9 mouse cellular contexts compared by ENCODE assay signal in genomic region chrX:134275715-134276114, GRCm38 (mm10). TPM values are rescaled to one million over a fixed set of nuclear protein-coding genes. Genes with fewer than 3 reads are reported as not detected.
DNase-seq lines count a peak whose midpoint lies in the region; ATAC-seq and TF ChIP-seq lines count a peak whose summit lies in the region.
"Had no signal": no experiment of that assay in that cellular context is flagged by ENCODE, and none has a peak within 500 bp of the region (broad histone marks: within the 10 kb centered on the region; RNA-seq: fewer than 3 reads in every experiment).

No protein-coding gene starts in this region.

- WGBS in forebrain, embryonic 11.5 days = 20% methylated on average over 6 of the region's 6 CpGs
- WGBS in forebrain, embryonic 16.5 days = 23% methylated on average over 6 of the region's 6 CpGs
- WGBS in forebrain, embryonic 12.5 days = 23% methylated on average over 6 of the region's 6 CpGs
- 20% methylated on average over 6 of the region's 6 CpGs for WGBS in intestine, embryonic 14.5 days
- WGBS in liver, embryonic 16.5 days (ENCODE audit: insufficient replicate concordance) = 28% methylated on average over 6 of the region's 6 CpGs

- H3K27me3 ChIP-seq in forebrain, embryonic 11.5 days (ENCODE audit: control insufficient read depth, insufficient read depth, low read length) = no peaks in the 10 kb centered on the region; the same call in 1 of the 2 replicates
- H3K27me3 ChIP-seq in forebrain, embryonic 16.5 days (replicated peaks; ENCODE audit: control insufficient read depth, insufficient read depth, low read length) = no peaks in the 10 kb centered on the region
- H3K27me3 ChIP-seq in MEL (ENCODE audit: control insufficient read depth in 1 of 2, insufficient read depth in 2 of 2, low read length in 2 of 2) = no peaks in the 10 kb centered on the region
- 0 out of 2 replicates have a peak, but pooled peaks cover 8% of the 10 kb centered on the region for H3K27me3 ChIP-seq in forebrain, embryonic 12.5 days
- H3K27me3 ChIP-seq in intestine, embryonic 14.5 days (replicated peaks; ENCODE audit: control insufficient read depth, insufficient read depth, low read length) = no peaks in the 10 kb centered on the region
- H3K27me3 ChIP-seq in liver, embryonic 16.5 days (ENCODE audit: control insufficient read depth, insufficient read depth, low read depth, low read length) = no peaks in the 10 kb centered on the region

- no peak overlapping the region for H3K4me3 ChIP-seq in forebrain, embryonic 11.5 days (ENCODE audit: low read depth, low read length)
- no peak overlapping the region for H3K4me3 ChIP-seq in forebrain, embryonic 16.5 days (replicated peaks; ENCODE audit: low read length)
- peak overlapping the region in 1 of 2 experiments; percentile 91; a peak in 2 of 4 replicates for H3K4me3 ChIP-seq in MEL (ENCODE audit: control insufficient read depth in 1 of 2, insufficient read depth in 1 of 2, low read depth in 2 of 2, low read length in 2 of 2)
- H3K4me3 ChIP-seq in forebrain, embryonic 12.5 days (replicated peaks) = no peak overlapping the region
- H3K4me3 ChIP-seq in intestine, embryonic 14.5 days (ENCODE audit: low read depth, low read length) = peak overlapping the region; percentile 36
- H3K4me3 ChIP-seq in liver, embryonic 16.5 days (ENCODE audit: low read depth, low read length) = no peak overlapping the region
- H3K4me3 ChIP-seq in layer of hippocampus, adult 2 months = no peak overlapping the region

- peaks cover 15% of the 10 kb centered on the region for H3K79me2 ChIP-seq in MEL (ENCODE audit: control insufficient read depth, insufficient read depth, low read length, poor library complexity)

- no peak overlapping the region for H3K27ac ChIP-seq in forebrain, embryonic 11.5 days (ENCODE audit: low read depth, low read length)
- no peak overlapping the region for H3K27ac ChIP-seq in forebrain, embryonic 16.5 days (ENCODE audit: low read length)
- H3K27ac ChIP-seq in MEL (ENCODE audit: control insufficient read depth, low read depth, low read length) = no peak overlapping the region
- H3K27ac ChIP-seq in forebrain, embryonic 12.5 days = no peak overlapping the region
- H3K27ac ChIP-seq in intestine, embryonic 14.5 days (ENCODE audit: low read depth) = peak overlapping the region; percentile 57; the same call in 1 of the 2 replicates
- no peak overlapping the region for H3K27ac ChIP-seq in liver, embryonic 16.5 days (ENCODE audit: low read length)
- no peak overlapping the region for H3K27ac ChIP-seq in layer of hippocampus, adult 2 months

- no peak for TF ChIP-seq CTCF in MEL (IDR thresholded peaks at IDR 0.05 in 2 of 3, conservative IDR thresholded peaks at IDR 0.05 in 1 of 3; ENCODE audit: control insufficient read depth in 1 of 3, insufficient read depth in 1 of 3, low read depth in 2 of 3, low read length in 3 of 3, poor library complexity in 1 of 3, severe bottlenecking in 1 of 3)
- TF ChIP-seq CTCF in layer of hippocampus, adult 2 months (conservative IDR thresholded peaks at IDR 0.05) = no peak

- no peaks in the 10 kb centered on the region for H3K9me3 ChIP-seq in forebrain, embryonic 11.5 days (ENCODE audit: control insufficient read depth, low read length)
- no peaks in the 10 kb centered on the region for H3K9me3 ChIP-seq in forebrain, embryonic 16.5 days (ENCODE audit: control insufficient read depth, low read length)
- no peaks in the 10 kb centered on the region for H3K9me3 ChIP-seq in MEL (replicated peaks; ENCODE audit: insufficient read depth, low read length)
- H3K9me3 ChIP-seq in forebrain, embryonic 12.5 days = no peaks in the 10 kb centered on the region
- no peaks in the 10 kb centered on the region for H3K9me3 ChIP-seq in intestine, embryonic 14.5 days (ENCODE audit: control insufficient read depth, low read length)
- H3K9me3 ChIP-seq in liver, embryonic 16.5 days (replicated peaks; ENCODE audit: control insufficient read depth, low read length) = no peaks in the 10 kb centered on the region

- no peak for TF ChIP-seq POLR2A in MEL (IDR thresholded peaks at IDR 0.05; ENCODE audit: control insufficient read depth in 1 of 2, insufficient read depth in 1 of 2, low read depth in 1 of 2, low read length in 2 of 2, poor library complexity in 1 of 2)

- TF ChIP-seq EP300 in MEL (IDR thresholded peaks at IDR 0.05; ENCODE audit: low read depth in 1 of 2, low read length in 2 of 2) = no peak

- TF ChIP-seq RAD21 in MEL (IDR thresholded peaks at IDR 0.05; ENCODE audit: low read depth, low read length) = no peak

- H3K36me3 ChIP-seq in forebrain, embryonic 11.5 days (ENCODE audit: control insufficient read depth, insufficient read depth, low read length) = no peaks in the 10 kb centered on the region
- H3K36me3 ChIP-seq in forebrain, embryonic 16.5 days (ENCODE audit: control insufficient read depth, insufficient read depth) = no peaks in the 10 kb centered on the region
- H3K36me3 ChIP-seq in MEL (ENCODE audit: control insufficient read depth in 1 of 2, insufficient read depth in 2 of 2, low read length in 2 of 2) = peaks cover 2 to 19% of the 10 kb centered on the region in 2 experiments; a peak in 3 of 4 replicates
- H3K36me3 ChIP-seq in forebrain, embryonic 12.5 days (replicated peaks) = no peaks in the 10 kb centered on the region
- no peaks in the 10 kb centered on the region for H3K36me3 ChIP-seq in intestine, embryonic 14.5 days (ENCODE audit: control insufficient read depth, insufficient read depth, low read length)
- H3K36me3 ChIP-seq in liver, embryonic 16.5 days (ENCODE audit: control insufficient read depth, insufficient read depth) = no peaks in the 10 kb centered on the region

- no peak overlapping the region for H3K9ac ChIP-seq in forebrain, embryonic 11.5 days (ENCODE audit: low read length)
- H3K9ac ChIP-seq in forebrain, embryonic 16.5 days (replicated peaks; ENCODE audit: low read depth, low read length) = no peak overlapping the region
- H3K9ac ChIP-seq in MEL (ENCODE audit: control insufficient read depth, low read depth, low read length, poor library complexity, severe bottlenecking) = peak overlapping the region; percentile 89
- no peak overlapping the region for H3K9ac ChIP-seq in forebrain, embryonic 12.5 days
- H3K9ac ChIP-seq in intestine, embryonic 14.5 days (ENCODE audit: low read length) = no peak overlapping the region
- H3K9ac ChIP-seq in liver, embryonic 16.5 days (ENCODE audit: low read depth, low read length) = no peak overlapping the region

- ATAC-seq in forebrain, embryonic 11.5 days (replicated peaks; ENCODE audit: low FRiP score) = peak; percentile 62
- ATAC-seq in forebrain, embryonic 16.5 days = no peak
- peak; percentile 42; the same call in 1 of the 2 replicates for ATAC-seq in forebrain, embryonic 12.5 days (ENCODE audit: low FRiP score)
- peak; percentile 41; the same call in 1 of the 2 replicates for ATAC-seq in intestine, embryonic 14.5 days (replicated peaks; ENCODE audit: low FRiP score, low TSS enrichment, low read depth)
- ATAC-seq in liver, embryonic 16.5 days (ENCODE audit: low read depth) = no peak
- ATAC-seq in frontal cortex, adult (ENCODE audit: low TSS enrichment) = no peak

- no peak for DNase-seq in forebrain, embryonic 11.5 days (ENCODE audit: low spot score)
- peak; percentile 24 for DNase-seq in MEL (ENCODE audit: low read depth, low spot score)
- peak; percentile 58 for DNase-seq in intestine, embryonic 14.5 days (ENCODE audit: low spot score)
- no peak for DNase-seq in layer of hippocampus, adult 2 months (ENCODE audit: low spot score in 2 of 2)

- H3K4me2 ChIP-seq in forebrain, embryonic 11.5 days (ENCODE audit: low read depth, low read length, severe bottlenecking) = no peak overlapping the region
- no peak overlapping the region for H3K4me2 ChIP-seq in forebrain, embryonic 16.5 days (ENCODE audit: low read length)
- H3K4me2 ChIP-seq in forebrain, embryonic 12.5 days = peak overlapping the region; percentile 49; the same call in 1 of the 2 replicates
- H3K4me2 ChIP-seq in intestine, embryonic 14.5 days (ENCODE audit: low read length) = peak overlapping the region; percentile 51
- H3K4me2 ChIP-seq in liver, embryonic 16.5 days (ENCODE audit: low read depth, low read length) = peak overlapping the region; percentile 61

- H3K4me1 ChIP-seq in forebrain, embryonic 11.5 days (replicated peaks; ENCODE audit: control insufficient read depth, insufficient read depth, low read length) = no peaks in the 10 kb centered on the region
- peaks cover 5% of the 10 kb centered on the region for H3K4me1 ChIP-seq in forebrain, embryonic 16.5 days (replicated peaks; ENCODE audit: control insufficient read depth, insufficient read depth, low read length)
- H3K4me1 ChIP-seq in MEL (ENCODE audit: control insufficient read depth in 1 of 2, insufficient read depth in 2 of 2, low read length in 2 of 2) = peaks cover 10 to 11% of the 10 kb centered on the region in 2 experiments
- no peaks in the 10 kb centered on the region for H3K4me1 ChIP-seq in forebrain, embryonic 12.5 days
- H3K4me1 ChIP-seq in intestine, embryonic 14.5 days (replicated peaks; ENCODE audit: control insufficient read depth, insufficient read depth, low read length) = no peaks in the 10 kb centered on the region
- H3K4me1 ChIP-seq in liver, embryonic 16.5 days (ENCODE audit: control insufficient read depth, low read depth, low read length) = no peaks in the 10 kb centered on the region; the same call in 1 of the 2 replicates

RNA-seq across cellular contexts. Expression of gene Trmt2b, which starts 1.1 kb away (rescaled TPM):
- 10.2 and 10.8 TPM in 2 replicates for polyA plus RNA-seq in forebrain, embryonic 11.5 days (2014; fragmentation: Nextera tagmentation; extraction: Ambion mirVana)
- polyA plus RNA-seq in forebrain, embryonic 16.5 days (2015; fragmentation: Nextera tagmentation; extraction: Ambion mirVana) = 5.2 and 6.2 TPM in 2 replicates
- total RNA-seq in MEL (2012; rRNA removed) = 19.2 and 19.8 TPM in 2 replicates
- 10 to 100 TPM in 1 of 2 experiments, not detected in 1; 36.4 TPM for polyA plus RNA-seq in MEL (2012; ENCODE audit: insufficient read depth in 1 of 2, insufficient read length in 2 of 2, low read depth in 1 of 2, low replicate concordance in 2 of 2, missing spikeins in 1 of 2)
- polyA plus RNA-seq in forebrain, embryonic 12.5 days (2016; fragmentation: Nextera tagmentation; extraction: Ambion mirVana) = 8.3 and 9.3 TPM in 2 replicates
- polyA plus RNA-seq in intestine, embryonic 14.5 days (2014; fragmentation: Nextera tagmentation; extraction: Ambion mirVana) = 24.3 and 24.4 TPM in 2 replicates
- 8.7 and 8.9 TPM in 2 replicates for polyA plus RNA-seq in liver, embryonic 16.5 days (2015; fragmentation: Nextera tagmentation; extraction: Ambion mirVana)
- total RNA-seq in layer of hippocampus, adult 2 months (2021) = 1 to 10 TPM; 8.0 to 8.3 TPM

RNA-seq across cellular contexts. Expression of gene Tmem35a, which starts 19.3 kb away (rescaled TPM):
- 19.9 and 20.5 TPM in 2 replicates for polyA plus RNA-seq in forebrain, embryonic 11.5 days (2014; fragmentation: Nextera tagmentation; extraction: Ambion mirVana)
- polyA plus RNA-seq in forebrain, embryonic 16.5 days (2015; fragmentation: Nextera tagmentation; extraction: Ambion mirVana) = 127 and 134 TPM in 2 replicates
- not detected in 2 replicates for total RNA-seq in MEL (2012; rRNA removed)
- polyA plus RNA-seq in MEL (2012; ENCODE audit: insufficient read depth in 1 of 2, insufficient read length in 2 of 2, low read depth in 1 of 2, low replicate concordance in 2 of 2, missing spikeins in 1 of 2) = not detected
- polyA plus RNA-seq in forebrain, embryonic 12.5 days (2016; fragmentation: Nextera tagmentation; extraction: Ambion mirVana) = 45.5 and 45.6 TPM in 2 replicates
- polyA plus RNA-seq in intestine, embryonic 14.5 days (2014; fragmentation: Nextera tagmentation; extraction: Ambion mirVana) = 4.6 and 6.3 TPM in 2 replicates
- polyA plus RNA-seq in liver, embryonic 16.5 days (2015; fragmentation: Nextera tagmentation; extraction: Ambion mirVana) = 0.57 and 0.71 TPM in 2 replicates
- 10 to 100 TPM; 47.1 to 53.0 TPM for total RNA-seq in layer of hippocampus, adult 2 months (2021)

RNA-seq across cellular contexts. Expression of gene Cenpi, which starts 32.2 kb away (rescaled TPM):
- polyA plus RNA-seq in forebrain, embryonic 11.5 days (2014; fragmentation: Nextera tagmentation; extraction: Ambion mirVana) = 33.7 and 34.2 TPM in 2 replicates
- polyA plus RNA-seq in forebrain, embryonic 16.5 days (2015; fragmentation: Nextera tagmentation; extraction: Ambion mirVana) = 10.6 and 14.0 TPM in 2 replicates
- total RNA-seq in MEL (2012; rRNA removed) = 54.7 and 56.3 TPM in 2 replicates
- 10 to 100 TPM in 1 of 2 experiments, not detected in 1; 50.8 TPM for polyA plus RNA-seq in MEL (2012; ENCODE audit: insufficient read depth in 1 of 2, insufficient read length in 2 of 2, low read depth in 1 of 2, low replicate concordance in 2 of 2, missing spikeins in 1 of 2)
- 26.2 and 28.8 TPM in 2 replicates for polyA plus RNA-seq in forebrain, embryonic 12.5 days (2016; fragmentation: Nextera tagmentation; extraction: Ambion mirVana)
- polyA plus RNA-seq in intestine, embryonic 14.5 days (2014; fragmentation: Nextera tagmentation; extraction: Ambion mirVana) = 33.8 and 36.1 TPM in 2 replicates
- 17.1 and 18.7 TPM in 2 replicates for polyA plus RNA-seq in liver, embryonic 16.5 days (2015; fragmentation: Nextera tagmentation; extraction: Ambion mirVana)
- total RNA-seq in layer of hippocampus, adult 2 months (2021) = under 1 TPM; 0.23 to 0.42 TPM

RNA-seq across cellular contexts. Expression of gene Nox1, which starts 54.0 kb away (rescaled TPM):
- polyA plus RNA-seq in forebrain, embryonic 11.5 days (2014; fragmentation: Nextera tagmentation; extraction: Ambion mirVana) = 0.11 and 0.17 TPM in 2 replicates
- polyA plus RNA-seq in forebrain, embryonic 16.5 days (2015; fragmentation: Nextera tagmentation; extraction: Ambion mirVana) = 0.14 TPM in 1 of 2 replicates, not detected in the other
- 0.27 and 0.46 TPM in 2 replicates for total RNA-seq in MEL (2012; rRNA removed)
- polyA plus RNA-seq in MEL (2012; ENCODE audit: insufficient read depth in 1 of 2, insufficient read length in 2 of 2, low read depth in 1 of 2, low replicate concordance in 2 of 2, missing spikeins in 1 of 2) = under 1 TPM in 1 of 2 experiments, not detected in 1; 0.60 TPM
- 0.08 and 0.14 TPM in 2 replicates for polyA plus RNA-seq in forebrain, embryonic 12.5 days (2016; fragmentation: Nextera tagmentation; extraction: Ambion mirVana)
- 0.35 and 0.41 TPM in 2 replicates for polyA plus RNA-seq in intestine, embryonic 14.5 days (2014; fragmentation: Nextera tagmentation; extraction: Ambion mirVana)
- not detected in 2 replicates for polyA plus RNA-seq in liver, embryonic 16.5 days (2015; fragmentation: Nextera tagmentation; extraction: Ambion mirVana)
- total RNA-seq in layer of hippocampus, adult 2 months (2021) = under 1 TPM in 1 of 2 experiments, not detected in 1; 0.56 TPM
- polyA plus RNA-seq: gonadal fat pad, adult 2 months had no signal

Comparison
In these comparisons a context has a peak if more than half of its experiments do, and no peak if none do; other contexts are left out.
1. ATAC-seq: peak in forebrain, embryonic 11.5 days (single experiment), forebrain, embryonic 12.5 days (single experiment) and intestine, embryonic 14.5 days (single experiment); none in forebrain, embryonic 16.5 days (single experiment), liver, embryonic 16.5 days (single experiment) and frontal cortex, adult (single experiment).
2. H3K4me2 ChIP-seq: peak in forebrain, embryonic 12.5 days (single experiment), intestine, embryonic 14.5 days (single experiment) and liver, embryonic 16.5 days (single experiment); none in forebrain, embryonic 11.5 days (single experiment) and forebrain, embryonic 16.5 days (single experiment).
3. DNase-seq: peak in MEL (single experiment) and intestine, embryonic 14.5 days (single experiment); none in forebrain, embryonic 11.5 days (single experiment) and layer of hippocampus, adult 2 months (0 of 2).